ENCODE assay signal across 11 mouse cellular contexts in the genomic region with DNA sequence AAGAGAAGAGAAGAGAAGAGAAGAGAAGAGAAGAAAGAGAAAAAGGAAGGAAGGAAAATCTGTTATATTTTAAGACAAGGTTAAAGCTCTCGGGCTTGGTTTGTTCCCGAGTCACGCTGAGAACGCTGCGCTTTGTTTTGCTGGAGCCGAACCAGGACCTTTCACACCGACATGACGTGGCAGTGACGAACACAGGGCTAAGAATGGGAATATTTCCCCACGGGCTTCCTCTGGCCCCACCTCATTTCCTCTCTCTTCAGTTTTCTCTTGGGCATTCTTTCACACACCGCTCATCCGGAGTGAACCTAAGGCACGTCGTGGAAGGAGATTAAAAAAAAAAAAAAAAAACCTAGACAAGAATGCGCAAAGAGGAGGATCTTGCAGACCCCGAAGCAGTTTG. TPM values are rescaled to one million over a fixed set of nuclear protein-coding genes. Genes with fewer than 3 reads are reported as not detected.
DNase-seq lines count a peak whose midpoint lies in the region; ATAC-seq lines count a peak whose summit lies in the region.
"Had no signal": no experiment of that assay in that cellular context is flagged by ENCODE, and none has a peak within 500 bp of the region (broad histone marks: within the 10 kb centered on the region; RNA-seq: fewer than 3 reads in every experiment).

No protein-coding gene starts in this region.

- H3K9ac ChIP-seq in hindbrain, embryonic 14.5 days: no peak overlapping the region
- H3K9ac ChIP-seq in hindbrain, embryonic 16.5 days (ENCODE audit: low read depth, low read length): no peak overlapping the region

- H3K4me2 ChIP-seq in hindbrain, embryonic 14.5 days (replicated peaks): peak overlapping the region; percentile 24
- no peak overlapping the region; the same call in 1 of the 2 replicates for H3K4me2 ChIP-seq in hindbrain, embryonic 16.5 days (ENCODE audit: low read length)

- DNase-seq in hindbrain, embryonic 14.5 days (ENCODE audit: low spot score): no peak
- peak; percentile 14 to 21 for DNase-seq in gastrocnemius, adult 8-10 months (ENCODE audit: low spot score in 2 of 2)
- DNase-seq in kidney, adult 8-10 months: peak; percentile 45 to 68
- peak; percentile 68 for DNase-seq in lung, postnatal 10 days
- DNase-seq in cerebellum, adult 11 months: no peak
- DNase-seq in MN1 (ENCODE audit: low spot score): no peak
- DNase-seq in urinary bladder, postnatal 25 days (ENCODE audit: low spot score): no peak
- DNase-seq: cerebellum, adult 9-10 months; thymus, adult 18-20 months had no signal

- WGBS in hindbrain, embryonic 14.5 days: 66% methylated on average over 16 of the region's 16 CpGs
- WGBS in hindbrain, embryonic 16.5 days: 63% methylated on average over 16 of the region's 16 CpGs

- H3K27me3 ChIP-seq in hindbrain, embryonic 14.5 days (ENCODE audit: control insufficient read depth, insufficient read depth, low read length): no peaks in the 10 kb centered on the region
- H3K27me3 ChIP-seq in hindbrain, embryonic 16.5 days (replicated peaks; ENCODE audit: control insufficient read depth, insufficient read depth, low read length): no peaks in the 10 kb centered on the region

- H3K36me3 ChIP-seq in hindbrain, embryonic 14.5 days (replicated peaks; ENCODE audit: control insufficient read depth, insufficient read depth): no peaks in the 10 kb centered on the region; the same call in 1 of the 2 replicates
- H3K36me3 ChIP-seq in hindbrain, embryonic 16.5 days (ENCODE audit: control insufficient read depth, insufficient read depth, low read length): no peaks in the 10 kb centered on the region; the same call in 1 of the 2 replicates

- H3K9me3 ChIP-seq in hindbrain, embryonic 14.5 days (ENCODE audit: control insufficient read depth, low read length): no peaks in the 10 kb centered on the region
- H3K9me3 ChIP-seq in hindbrain, embryonic 16.5 days (ENCODE audit: control insufficient read depth, low read length): no peaks in the 10 kb centered on the region

- no peak for ATAC-seq in hindbrain, embryonic 14.5 days (ENCODE audit: low FRiP score)
- ATAC-seq in hindbrain, embryonic 16.5 days: no peak
- ATAC-seq: inflammation-experienced regulatory T-cells, adult 6 months had no signal

- H3K27ac ChIP-seq in hindbrain, embryonic 14.5 days: 0 out of 2 replicates have a peak overlapping the region, but pooled peaks have one; percentile 26
- H3K27ac ChIP-seq in hindbrain, embryonic 16.5 days (ENCODE audit: low read depth, low read length): no peak overlapping the region

- H3K4me1 ChIP-seq in hindbrain, embryonic 14.5 days (replicated peaks; ENCODE audit: control insufficient read depth, insufficient read depth, low read length): no peaks in the 10 kb centered on the region
- no peaks in the 10 kb centered on the region for H3K4me1 ChIP-seq in hindbrain, embryonic 16.5 days (ENCODE audit: control insufficient read depth, insufficient read depth, low read depth, low read length)

- no peak overlapping the region for H3K4me3 ChIP-seq in hindbrain, embryonic 14.5 days (replicated peaks; ENCODE audit: low read length)
- no peak overlapping the region; the same call in 1 of the 2 replicates for H3K4me3 ChIP-seq in hindbrain, embryonic 16.5 days (ENCODE audit: low read length)

RNA-seq across cellular contexts. Expression of gene Ednrb, which starts 28.7 kb away (rescaled TPM):
- 135 and 151 TPM in 2 replicates for polyA plus RNA-seq in hindbrain, embryonic 14.5 days (2014; fragmentation: Nextera tagmentation; extraction: Ambion mirVana)
- polyA plus RNA-seq in hindbrain, embryonic 16.5 days (2015; fragmentation: Nextera tagmentation; extraction: Ambion mirVana): 139 and 159 TPM in 2 replicates
- total RNA-seq in gastrocnemius, adult 8-10 months (2022): 1 to 10 TPM; 4.0 to 6.4 (median 5.2) TPM
- polyA plus RNA-seq: inflammation-experienced regulatory T-cells, adult 6 months had no signal

Comparison
In these comparisons a context has a peak if more than half of its experiments do, and no peak if none do; other contexts are left out.
1. DNase-seq: peak in gastrocnemius, adult 8-10 months (2 of 2), kidney, adult 8-10 months (2 of 2) and lung, postnatal 10 days (single experiment); none in hindbrain, embryonic 14.5 days (single experiment), cerebellum, adult 11 months (single experiment), MN1 (single experiment) and urinary bladder, postnatal 25 days (single experiment).